Mouse (Mus musculus) heart, postnatal 14 days (tissue): ENCODE data around the gene Ltbp1. TPM values are rescaled to one million over a fixed set of nuclear protein-coding genes. Genes with fewer than 3 reads are reported as not detected.

Source experiments
- DNase-seq, 2 experiments: peaks; one replicate each; pipeline ENCODE4 v3.0.0; 2021 to 2022
- intact Hi-C: fragments of 180-260 bp; cut with DNase I; formaldehyde crosslinking; loops from one replicate; pipeline ENCODE4 v1.15.1; 2025
- total RNA-seq, 2 experiments: library from RNA; stranded (reverse); gene quantifications; 2 replicates each; pipeline ENCODE4 v1.2.3; 2021

Ltbp1 gene
- total RNA-seq, 2 experiments from 2014 or later, result 53.0 to 53.6 TPM

GRCm38 (mm10) chr17:75263336-75263990 is 258.1 kb downstream of the Ltbp1 start:
- no peak for DNase-seq
- intact Hi-C loops, result no loop called here

DNA sequence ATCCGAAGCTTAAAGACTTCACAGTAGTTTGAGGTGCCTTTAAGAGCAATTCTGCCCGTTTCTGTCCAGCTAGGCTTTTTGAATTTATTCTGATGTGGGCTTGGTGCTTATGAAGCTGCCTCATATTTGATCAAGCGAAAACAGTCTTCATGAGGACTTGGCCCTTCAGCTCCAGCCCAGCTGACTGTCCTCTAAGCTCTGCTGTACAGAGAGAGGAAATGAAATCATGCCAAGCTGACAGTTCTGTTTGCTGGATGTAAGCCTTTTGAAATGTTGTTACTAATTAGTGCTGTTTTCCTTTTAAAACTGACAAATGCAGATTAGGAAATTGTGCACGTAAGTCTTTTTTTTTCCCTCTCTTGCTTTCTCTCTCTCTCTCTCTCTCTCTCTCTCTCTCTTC is 263.1 kb downstream of the Ltbp1 start:
- peak; percentile 10 to 40 for DNase-seq
- intact Hi-C loops, result no loop called here

- no peak for DNase-seq
- intact Hi-C loops, result no loop called here
These were observed 267.1 kb downstream of the Ltbp1 start for GRCm38 (mm10) chr17:75272446-75272845.

- no peak for DNase-seq
- intact Hi-C loops, result no loop called here
These were observed 267.9 kb downstream of the Ltbp1 start for GRCm38 (mm10) chr17:75273272-75273671.

DNA sequence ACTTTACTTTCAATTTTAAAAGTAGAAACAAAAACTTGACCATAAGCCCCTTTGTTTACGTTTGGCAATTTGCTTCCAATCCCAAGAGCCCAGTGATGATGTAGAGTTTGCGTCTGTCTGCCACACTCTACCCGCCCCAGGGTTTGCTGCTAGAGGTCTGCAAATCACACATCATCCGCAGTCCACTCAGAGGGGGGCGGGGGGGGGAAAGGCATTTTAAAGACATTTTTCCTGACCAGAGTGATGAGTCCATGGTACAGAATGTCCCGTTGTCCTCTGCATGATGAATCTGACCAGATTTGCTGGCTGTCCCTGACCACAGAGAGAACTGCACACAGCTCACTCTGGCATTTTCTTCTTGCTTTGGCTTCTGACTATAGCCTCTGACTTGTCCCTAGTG is 269.9 kb downstream of the Ltbp1 start:
- DNase-seq, result no peak
- intact Hi-C loops, result no loop called here

- intact Hi-C loops, result no loop called here
- DNase-seq, result no peak
These were observed 272.7 kb downstream of the Ltbp1 start for GRCm38 (mm10) chr17:75278106-75278505.

DNA sequence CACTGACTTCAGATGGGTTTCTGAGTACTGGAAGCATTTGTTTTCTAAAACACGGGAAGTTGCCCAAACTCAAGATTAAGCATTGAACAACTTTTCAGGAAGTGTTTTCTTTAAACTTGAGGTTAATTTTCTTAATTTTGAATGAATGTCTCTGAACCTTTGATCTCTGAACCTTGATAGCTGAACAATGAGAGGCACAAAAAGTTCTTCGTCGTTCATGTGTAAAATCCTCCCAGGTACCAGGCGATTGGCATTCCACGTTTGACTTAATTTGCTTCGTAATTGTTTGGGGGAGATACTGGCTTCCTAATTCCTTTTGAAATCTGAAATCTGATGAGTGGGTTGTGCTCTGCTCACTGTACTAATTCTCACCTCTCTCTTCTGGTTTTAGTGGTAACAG is 273.2 kb downstream of the Ltbp1 start:
- DNase-seq, result no peak
- intact Hi-C loops, result no loop called here

DNA sequence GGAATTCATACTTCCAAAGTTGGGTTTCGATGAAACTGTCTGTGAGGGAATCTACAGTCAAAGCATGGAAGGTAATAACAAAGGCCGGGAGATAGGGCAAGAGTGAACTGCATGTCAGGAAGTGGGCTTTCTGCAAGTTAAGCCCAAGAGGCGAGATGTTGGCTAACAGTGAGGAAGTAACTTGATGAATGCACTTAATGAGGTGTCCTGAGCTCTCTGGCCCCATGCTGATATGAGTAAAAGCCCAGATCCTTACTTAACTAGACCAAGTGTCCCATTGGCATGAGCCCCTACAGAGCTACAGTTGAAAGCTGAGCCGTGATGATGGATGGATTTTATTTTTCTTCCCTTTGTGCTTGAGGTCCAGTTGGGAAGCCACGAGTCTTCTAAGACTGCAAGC is 276.0 kb downstream of the Ltbp1 start:
- intact Hi-C loops, result no loop called here
- no peak for DNase-seq

GRCm38 (mm10) chr17:75284876-75285708 is 279.7 kb downstream of the Ltbp1 start:
- intact Hi-C loops, result no loop called here
- DNase-seq, result no peak

- intact Hi-C loops, result no loop called here
- DNase-seq, result no peak
These were observed 287.6 kb downstream of the Ltbp1 start for GRCm38 (mm10) chr17:75292986-75293385.

DNA sequence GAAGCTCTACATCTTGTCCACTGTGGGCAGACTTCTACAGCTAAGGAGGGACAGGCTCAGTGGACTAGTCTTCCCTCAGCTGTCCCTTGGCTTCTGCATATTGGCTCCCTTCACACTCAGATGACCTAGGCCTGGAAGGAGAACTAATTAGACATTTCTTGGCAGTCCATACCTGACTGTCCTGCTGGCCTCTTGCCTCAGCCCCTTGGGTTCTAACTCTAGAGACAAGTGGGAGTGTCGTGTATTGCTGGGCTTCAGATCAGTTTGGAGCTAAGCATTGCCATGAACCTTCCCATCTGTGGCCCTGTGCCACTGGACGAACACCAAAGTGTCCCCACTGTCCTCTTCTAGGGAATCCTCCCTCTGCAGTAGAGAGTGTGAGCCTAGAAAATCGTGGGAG is 288.4 kb downstream of the Ltbp1 start:
- peak; percentile 38 to 43 for DNase-seq
- intact Hi-C loops, result no loop called here

GRCm38 (mm10) chr17:75300908-75301307 is 295.5 kb downstream of the Ltbp1 start:
- DNase-seq, result no peak
- intact Hi-C loops, result no loop called here

GRCm38 (mm10) chr17:75304807-75305420 is 299.5 kb downstream of the Ltbp1 start:
- DNase-seq, result no peak
- intact Hi-C loops, result no loop called here

- intact Hi-C loops, result no loop called here
- DNase-seq, result no peak
These were observed 300.3 kb downstream of the Ltbp1 start for GRCm38 (mm10) chr17:75305714-75306113.

DNA sequence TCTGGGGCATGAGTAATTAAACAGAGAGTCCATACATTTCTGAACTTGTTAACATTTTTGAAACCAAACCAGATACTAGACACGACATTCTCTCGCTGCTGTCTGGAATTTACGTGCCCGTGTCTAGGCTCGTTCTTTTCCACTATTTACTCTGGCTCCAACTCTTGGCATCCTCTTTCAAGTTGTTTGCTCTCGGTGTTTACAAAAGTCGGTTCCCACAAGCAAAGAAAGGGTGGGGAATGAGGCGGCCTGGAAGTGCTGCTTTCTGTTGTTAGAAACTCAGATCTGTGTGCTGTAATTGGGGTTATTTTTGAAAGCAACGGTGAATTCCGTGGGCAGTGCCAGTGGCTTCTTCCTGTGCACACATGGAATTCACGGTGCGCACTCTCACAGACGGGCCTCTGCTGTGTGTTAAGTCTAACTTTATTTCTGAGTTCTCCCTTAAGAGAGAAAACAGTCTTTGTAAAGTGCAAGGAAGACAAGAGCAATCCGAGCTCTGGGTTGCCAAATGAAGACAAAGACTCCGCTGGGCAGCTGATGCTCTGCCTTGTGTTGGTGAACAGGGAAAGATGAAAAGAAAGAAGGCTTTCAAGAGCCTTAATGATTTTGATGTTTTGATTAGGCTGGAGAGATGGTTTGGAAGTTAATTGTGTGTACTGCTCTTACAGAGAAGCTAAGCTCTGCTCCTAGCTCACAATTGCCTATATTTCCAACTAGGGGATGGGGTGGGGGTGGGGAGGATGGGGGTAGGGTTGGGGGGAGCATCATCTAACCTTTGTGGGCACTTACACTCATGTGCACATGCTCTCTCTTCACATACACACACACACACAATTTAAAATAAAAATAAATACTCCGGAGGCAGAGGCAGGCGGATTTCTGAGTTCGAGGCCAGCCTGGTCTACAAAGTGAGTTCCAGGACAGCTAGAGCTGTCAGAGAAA is 302.0 kb downstream of the Ltbp1 start:
- no peak for DNase-seq
- intact Hi-C loops, result no loop called here

DNA sequence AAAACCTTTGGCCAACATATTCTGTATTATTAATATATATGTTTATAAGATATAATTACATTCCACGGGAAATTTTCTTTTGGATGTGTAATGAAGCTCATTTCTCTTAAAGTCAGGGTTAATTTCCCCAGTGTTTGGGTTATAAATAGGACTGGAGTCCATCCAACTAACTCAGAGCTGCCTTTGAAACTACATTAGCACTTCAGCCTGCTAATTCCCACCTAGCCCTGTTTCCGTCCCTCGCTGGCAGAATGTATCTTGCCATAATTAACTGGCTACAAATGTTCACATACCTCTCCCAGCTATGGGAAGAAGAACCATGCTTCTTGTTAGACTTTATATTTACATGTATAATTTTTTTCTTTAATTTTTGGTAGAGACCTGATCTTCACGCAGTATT is 311.7 kb downstream of the Ltbp1 start:
- DNase-seq, result no peak
- intact Hi-C loops, result no loop called here

- no peak for DNase-seq
- intact Hi-C loops, result no loop called here
These were observed 317.9 kb downstream of the Ltbp1 start for GRCm38 (mm10) chr17:75323229-75323628.

- intact Hi-C loops, result no loop called here
- no peak for DNase-seq
These were observed 318.4 kb downstream of the Ltbp1 start for GRCm38 (mm10) chr17:75323766-75324165.

DNA sequence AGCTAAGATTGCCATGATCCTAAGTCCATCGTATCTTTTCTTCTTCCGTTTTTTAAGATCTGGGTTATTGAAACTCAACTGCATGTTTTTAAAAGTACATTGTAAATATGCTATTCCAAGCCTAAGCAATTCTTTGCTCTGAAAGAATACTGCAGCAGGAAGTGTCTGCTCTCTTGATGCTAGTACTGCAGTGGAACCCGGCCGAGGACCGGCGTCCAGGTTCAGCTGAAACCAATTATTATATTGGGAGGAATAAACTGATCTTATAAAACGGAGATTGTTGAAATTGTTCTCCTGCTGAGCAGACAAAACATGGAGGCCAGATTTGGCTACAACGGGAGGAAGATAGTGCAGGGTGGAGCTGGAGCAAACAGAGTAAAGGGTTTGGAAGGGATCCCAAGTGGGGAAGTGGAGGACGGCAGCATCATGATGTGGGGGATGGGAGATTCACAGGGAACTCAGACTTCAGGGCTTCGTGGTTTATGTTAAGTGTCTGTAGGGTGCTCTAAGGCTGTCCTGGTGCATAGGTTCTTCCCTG is 322.8 kb downstream of the Ltbp1 start:
- intact Hi-C loops, result no loop called here
- no peak for DNase-seq

GRCm38 (mm10) chr17:75330366-75330765 is 325.0 kb downstream of the Ltbp1 start:
- no peak for DNase-seq
- intact Hi-C loops, result no loop called here
